Mouse (Mus musculus): ENCODE measurements around the gene Tbc1d22a. TPM values are rescaled to one million over a fixed set of nuclear protein-coding genes. Genes with fewer than 3 reads are reported as not detected.
"Not testable (repeated sequence)": the region's sequence is repeated elsewhere in the genome, so short reads cannot be mapped to it uniquely, and the experiment has no call there.

The Tbc1d22a gene
- total RNA-seq, 2 experiments from 2014 or later = 33.5 to 34.5 TPM

- no peak for DNase-seq (ENCODE audit: extremely low spot score in 1 of 2, low spot score in 1 of 2)
Observed at GRCm38 (mm10) chr15:86178594-86178993, 35.7 kb upstream of the Tbc1d22a start.

GRCm38 (mm10) chr15:86180427-86180826, 33.8 kb upstream of the Tbc1d22a start:
- DNase-seq (ENCODE audit: extremely low spot score in 1 of 2, low spot score in 1 of 2) = no peak

GRCm38 (mm10) chr15:86181321-86181720, 32.9 kb upstream of the Tbc1d22a start:
- not testable (repeated sequence) for DNase-seq (ENCODE audit: extremely low spot score in 1 of 2, low spot score in 1 of 2)

GRCm38 (mm10) chr15:86181941-86182439, 32.3 kb upstream of the Tbc1d22a start:
- DNase-seq (ENCODE audit: extremely low spot score in 1 of 2, low spot score in 1 of 2) = no peak

DNA sequence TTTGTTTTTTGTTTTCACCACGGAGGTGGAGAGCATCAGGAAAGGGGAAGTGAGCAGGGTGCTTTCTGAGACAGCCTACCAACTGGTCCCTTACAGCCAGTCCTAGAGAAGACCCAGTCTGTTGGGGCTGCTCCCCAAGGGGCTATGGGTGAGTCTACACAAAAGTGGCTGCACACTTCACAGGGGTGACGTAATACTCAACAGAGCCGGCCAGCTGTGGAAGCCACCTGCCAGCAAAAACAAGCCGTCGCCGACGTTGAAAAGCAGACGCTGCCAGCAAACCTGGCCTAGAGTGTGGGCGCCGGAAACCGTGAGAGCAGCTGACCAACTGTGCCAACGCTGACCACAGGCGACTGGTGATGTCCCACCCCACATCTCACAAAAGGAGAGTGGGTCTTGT, 31.6 kb upstream of the Tbc1d22a start:
- no peak for DNase-seq (ENCODE audit: extremely low spot score in 1 of 2, low spot score in 1 of 2)

- no peak for DNase-seq (ENCODE audit: extremely low spot score in 1 of 2, low spot score in 1 of 2)
Observed at GRCm38 (mm10) chr15:86183484-86183883, 30.8 kb upstream of the Tbc1d22a start.

GRCm38 (mm10) chr15:86184071-86184470, 30.2 kb upstream of the Tbc1d22a start:
- no peak for DNase-seq (ENCODE audit: extremely low spot score in 1 of 2, low spot score in 1 of 2)

GRCm38 (mm10) chr15:86184851-86185688, 29.2 kb upstream of the Tbc1d22a start:
- peak in 1 of 2 experiments; percentile 30 for DNase-seq (ENCODE audit: extremely low spot score in 1 of 2, low spot score in 1 of 2)

DNA sequence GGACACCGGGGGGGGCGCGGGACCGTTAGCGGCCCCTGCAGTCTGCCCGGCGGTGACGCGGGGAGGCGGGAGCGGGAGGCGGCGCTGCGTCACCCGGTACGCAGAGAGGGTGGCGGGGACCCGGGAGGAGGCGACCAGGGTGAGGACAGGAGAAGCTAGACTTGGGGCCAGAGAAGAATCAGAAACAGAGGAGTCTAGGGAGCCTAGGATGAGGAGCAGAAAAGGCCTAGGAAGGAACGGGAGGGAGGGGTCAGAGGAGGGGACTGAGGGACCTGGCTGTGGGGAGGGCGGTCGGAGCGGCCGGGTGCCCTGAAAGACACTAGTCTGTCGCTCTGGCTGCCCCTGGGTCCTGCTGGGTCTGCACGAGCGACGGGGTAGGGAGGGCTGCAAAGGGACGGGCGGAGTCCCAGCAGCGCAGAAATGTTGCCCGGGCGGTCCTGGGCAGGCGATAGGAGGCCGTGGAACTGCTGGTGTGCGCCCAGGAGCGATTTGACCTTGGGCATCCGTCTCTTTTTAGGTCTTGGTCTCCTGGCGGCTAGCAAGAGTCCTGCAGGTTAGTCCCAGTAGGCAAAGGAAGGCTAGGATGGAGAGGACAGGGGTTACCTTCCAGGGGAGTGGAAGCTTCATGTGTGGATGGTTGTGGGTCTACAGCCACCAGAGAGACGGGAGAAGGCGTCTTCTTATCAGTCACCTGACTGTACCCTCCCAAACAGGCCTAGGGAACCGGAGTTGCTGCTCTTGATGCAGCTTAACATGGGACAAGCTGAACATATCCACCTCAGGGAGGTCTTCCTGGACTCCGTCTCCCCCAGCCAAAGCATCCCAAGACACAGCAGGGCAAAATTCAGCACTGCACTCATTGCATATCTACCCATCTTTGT, 28.3 kb upstream of the Tbc1d22a start, which contains the start of gene Cerk:
Cerk (minus strand) TSS at position 453 of the 881 bp plus-strand sequence.
- peak; percentile 73 to 79 for DNase-seq (ENCODE audit: extremely low spot score in 1 of 2, low spot score in 1 of 2)

DNA sequence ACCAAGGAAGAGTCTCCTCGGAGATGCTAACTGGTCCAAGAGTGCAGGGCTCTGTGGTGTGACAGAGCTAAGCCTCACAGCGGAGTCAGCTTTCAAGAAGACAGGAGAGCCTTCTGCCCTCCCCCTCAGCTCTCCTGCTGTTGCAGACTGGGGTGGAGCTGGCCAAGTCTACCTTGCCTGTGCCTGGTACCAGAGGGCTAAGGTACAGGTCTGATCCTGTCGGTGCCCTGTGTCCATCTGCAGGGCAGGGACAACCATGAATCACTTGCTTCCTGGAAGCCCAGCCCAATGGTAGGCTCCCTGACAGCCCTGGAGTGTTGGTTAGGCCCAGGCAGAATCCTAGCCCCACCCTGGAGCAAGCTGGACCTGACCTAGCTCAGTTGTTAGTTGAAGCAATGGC, 27.6 kb upstream of the Tbc1d22a start:
- DNase-seq (ENCODE audit: extremely low spot score in 1 of 2, low spot score in 1 of 2) = no peak

DNA sequence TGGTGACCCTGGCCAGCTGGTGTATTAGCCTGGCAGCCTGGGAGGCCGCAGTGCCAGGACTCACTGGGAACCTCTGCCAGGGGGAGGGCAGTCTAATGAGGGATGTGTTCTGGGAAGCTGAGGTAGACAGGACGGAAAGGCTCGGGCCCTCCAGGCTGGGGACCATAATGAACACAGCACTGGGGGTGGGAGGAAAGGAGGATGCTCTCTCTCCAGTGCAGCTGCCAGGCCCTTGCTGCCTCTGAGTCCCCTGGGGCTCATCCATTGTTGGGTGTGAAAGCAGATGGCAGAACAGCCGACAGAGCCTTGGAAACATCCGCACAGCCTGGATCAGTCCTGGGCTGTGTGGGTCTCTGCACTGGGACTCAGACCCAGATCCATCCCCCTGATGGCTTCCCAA, 26.1 kb upstream of the Tbc1d22a start:
- DNase-seq (ENCODE audit: extremely low spot score in 1 of 2, low spot score in 1 of 2) = peak in 1 of 2 experiments; percentile 29

DNA sequence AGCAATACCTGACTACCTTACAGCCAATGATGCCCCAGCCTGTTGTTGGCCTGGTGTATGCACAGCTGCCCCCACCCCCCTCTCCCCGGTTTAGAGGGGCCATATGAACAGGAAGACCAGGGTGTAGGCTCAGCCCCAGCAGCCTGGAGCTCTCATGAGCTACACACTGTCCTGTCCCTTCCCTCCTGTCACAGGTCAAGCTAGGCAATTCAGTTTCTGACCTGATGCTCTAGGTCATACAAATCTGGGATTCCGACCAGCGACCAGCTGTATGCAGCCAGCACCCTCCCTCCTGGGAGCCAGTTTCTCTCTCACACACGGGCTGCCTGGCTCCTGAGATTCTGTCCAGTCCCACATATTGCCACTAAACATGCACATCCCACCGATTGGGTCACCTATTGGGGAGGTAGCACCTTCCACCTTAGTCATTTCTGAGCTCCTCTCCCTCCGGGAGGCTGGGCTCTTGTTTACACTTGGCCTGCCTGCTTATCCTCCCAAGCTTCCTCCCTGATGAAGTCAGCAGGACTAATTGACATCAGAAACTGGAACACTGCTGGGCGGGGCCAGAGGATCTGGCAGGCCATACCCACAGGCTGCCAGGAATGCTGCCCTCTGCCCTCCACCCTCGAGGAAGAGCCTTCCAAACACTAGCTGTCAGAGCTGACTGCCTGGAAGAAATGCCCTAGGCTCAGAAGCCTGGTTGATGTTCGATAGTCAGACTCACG, 25.4 kb upstream of the Tbc1d22a start:
- DNase-seq (ENCODE audit: extremely low spot score in 1 of 2, low spot score in 1 of 2) = no peak

- no peak for DNase-seq (ENCODE audit: extremely low spot score in 1 of 2, low spot score in 1 of 2)
Observed at GRCm38 (mm10) chr15:86190387-86190786, 23.9 kb upstream of the Tbc1d22a start.

GRCm38 (mm10) chr15:86191505-86191904, 22.8 kb upstream of the Tbc1d22a start:
- no peak for DNase-seq (ENCODE audit: extremely low spot score in 1 of 2, low spot score in 1 of 2)

DNA sequence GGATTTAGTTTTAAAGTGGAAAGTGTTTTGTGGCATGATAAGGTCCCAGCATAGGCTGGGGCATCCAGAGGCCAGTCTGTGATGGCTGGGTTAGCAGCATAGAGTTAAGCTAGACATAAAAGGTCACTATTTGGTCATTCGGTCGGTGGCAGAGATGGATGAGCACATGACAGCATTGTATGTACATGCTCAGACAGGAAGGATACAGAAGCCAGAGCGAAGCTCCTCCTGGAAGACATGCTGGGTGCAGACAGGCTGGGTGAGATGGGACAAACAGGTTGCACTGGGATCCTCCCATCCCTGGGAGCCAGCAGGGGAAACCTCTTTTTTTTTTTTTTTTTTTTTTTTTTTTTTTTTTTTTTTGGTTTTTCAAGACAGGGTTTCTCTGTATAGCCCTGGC, 22.3 kb upstream of the Tbc1d22a start:
- DNase-seq (ENCODE audit: extremely low spot score in 1 of 2, low spot score in 1 of 2) = no peak

DNA sequence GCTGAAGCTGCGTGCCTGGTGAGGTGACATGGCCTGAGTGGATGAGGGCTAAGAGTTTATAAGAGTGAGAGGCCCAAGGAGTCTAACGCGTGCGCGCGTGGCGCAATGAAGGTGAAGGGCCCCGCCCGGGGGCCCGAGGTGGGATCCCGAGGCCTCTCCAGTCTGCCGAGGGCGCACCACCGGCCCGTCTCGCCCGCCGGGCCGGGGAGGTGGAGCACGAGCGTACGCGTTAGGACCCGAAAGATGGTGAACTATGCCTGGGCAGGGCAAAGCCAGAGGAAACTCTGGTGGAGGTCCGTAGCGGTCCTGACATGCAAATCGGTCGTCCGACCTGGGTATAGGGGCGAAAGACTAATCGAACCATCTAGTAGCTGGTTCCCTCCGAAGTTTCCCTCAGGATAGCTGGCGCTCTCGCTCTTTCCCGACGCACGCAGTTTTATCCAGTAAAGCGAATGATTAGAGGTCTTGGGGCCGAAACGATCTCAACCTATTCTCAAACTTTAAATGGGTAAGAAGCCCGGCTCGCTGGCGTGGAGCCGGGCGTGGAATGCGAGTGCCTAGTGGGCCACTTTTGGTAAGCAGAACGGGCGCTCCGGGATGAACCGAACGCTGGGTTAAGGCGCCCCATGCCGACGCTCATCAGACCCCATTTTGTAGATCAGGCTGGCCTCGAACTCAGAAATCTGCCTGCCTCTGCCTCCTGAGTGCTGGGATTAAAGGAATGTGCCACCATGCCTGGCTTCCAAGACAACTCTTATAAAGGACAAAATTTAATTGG, 19.4 kb upstream of the Tbc1d22a start:
- peak in 1 of 2 experiments; percentile 49 for DNase-seq (ENCODE audit: extremely low spot score in 1 of 2, low spot score in 1 of 2)

- no peak for DNase-seq (ENCODE audit: extremely low spot score in 1 of 2, low spot score in 1 of 2)
Observed at GRCm38 (mm10) chr15:86199052-86199451, 15.2 kb upstream of the Tbc1d22a start.

DNA sequence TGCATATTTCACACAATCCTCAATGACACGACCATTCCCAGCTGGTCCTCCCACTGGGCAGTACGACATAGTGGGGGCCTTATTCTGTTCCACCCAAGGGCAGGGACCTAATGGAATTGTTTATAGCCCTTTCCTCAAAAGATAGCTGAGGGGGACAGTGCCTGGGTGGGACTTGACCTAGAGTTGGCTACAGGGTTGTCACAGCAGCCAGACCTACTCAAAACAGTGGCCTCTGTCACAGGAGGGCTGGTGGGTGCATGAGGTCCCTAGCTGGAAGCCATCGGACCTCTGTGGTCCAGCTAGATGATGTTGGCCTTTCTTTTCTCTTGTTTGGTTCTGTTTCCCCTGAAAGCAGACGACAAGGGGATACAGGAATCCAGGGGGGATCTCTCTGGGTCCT, 14.8 kb upstream of the Tbc1d22a start:
- DNase-seq (ENCODE audit: extremely low spot score in 1 of 2, low spot score in 1 of 2) = no peak

DNA sequence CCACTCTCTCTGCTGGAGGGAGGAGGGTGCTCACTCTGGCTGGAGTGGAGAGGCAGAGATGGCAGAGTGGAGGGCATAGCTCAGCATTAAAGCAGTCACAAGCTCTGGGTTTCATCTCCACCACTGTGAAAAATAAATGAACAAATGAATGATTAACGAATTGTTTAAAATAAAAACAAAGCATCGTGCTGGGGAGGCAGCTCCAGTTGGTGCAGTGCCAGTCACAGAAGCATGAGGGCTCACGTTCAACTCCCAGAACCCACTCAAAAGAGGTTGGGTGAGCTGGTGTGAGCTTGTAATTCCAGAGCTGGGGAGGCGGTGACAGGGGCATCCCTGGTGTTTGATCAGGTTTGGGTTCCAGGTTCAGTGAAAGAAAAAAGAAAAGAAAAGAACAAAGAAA, 14.1 kb upstream of the Tbc1d22a start:
- no peak for DNase-seq (ENCODE audit: extremely low spot score in 1 of 2, low spot score in 1 of 2)

DNA sequence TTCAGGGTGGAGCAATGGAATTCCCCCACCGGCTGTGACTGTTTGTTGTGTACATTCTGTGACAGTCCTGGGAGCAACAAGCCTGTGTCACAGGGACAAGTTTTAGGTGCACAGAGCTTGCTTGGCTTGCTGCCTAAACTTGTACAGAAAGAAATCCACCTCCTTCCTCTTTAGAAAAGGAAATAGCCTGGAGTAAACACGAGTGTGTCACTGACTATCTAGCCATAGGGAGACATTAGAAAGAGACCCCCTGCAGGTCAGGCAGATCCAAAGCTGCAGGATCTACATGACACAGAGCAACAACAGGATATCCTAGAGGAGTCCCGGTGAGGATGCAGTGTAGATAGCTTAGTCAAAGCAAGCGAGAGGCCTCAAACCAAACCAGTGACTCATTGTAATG, 13.2 kb upstream of the Tbc1d22a start:
- DNase-seq (ENCODE audit: extremely low spot score in 1 of 2, low spot score in 1 of 2) = no peak

Measured in layer of hippocampus, postnatal 25 days (tissue).